Mouse (Mus musculus) C2C12 (cell line): ENCODE data around the gene Clstn2. TPM values are rescaled to one million over a fixed set of nuclear protein-coding genes. Genes with fewer than 3 reads are reported as not detected.

ENCODE experiments used
- H3K27me3 ChIP-seq: one replicate; pipeline ENCODE4 v1.6.1; 2011; ENCODE audit not compliant: control insufficient read depth, insufficient read depth, insufficient read length
- H3K36me3 ChIP-seq: one replicate; pipeline ENCODE4 v1.6.1; 2011; ENCODE audit not compliant: control insufficient read depth, insufficient read depth
- H3K4me3 ChIP-seq: one replicate; pipeline ENCODE4 v1.5.1; 2011; ENCODE audit warnings: mild to moderate bottlenecking, control low read depth; ENCODE audit not compliant: poor library complexity, insufficient read depth, severe bottlenecking
- H3K79me2 ChIP-seq: one replicate; pipeline ENCODE4 v1.6.1; 2011; ENCODE audit not compliant: control insufficient read depth, insufficient read depth
- H3K79me3 ChIP-seq: one replicate; pipeline ENCODE4 v1.6.1; 2011; ENCODE audit warnings: low read depth, control low read depth
- H3ac ChIP-seq: one replicate; pipeline ENCODE3; 2011; ENCODE audit warnings: low read depth; ENCODE audit not compliant: control insufficient read depth, insufficient read length
- CEBPB ChIP-seq: IDR thresholded peaks from one replicate; pipeline ENCODE4 v1.6.1; 2011; ENCODE audit warnings: low read depth, mild to moderate bottlenecking, control low read depth, moderate library complexity
- CTCF ChIP-seq: IDR thresholded peaks from one replicate; pipeline ENCODE4 v1.5.1; 2011; ENCODE audit not compliant: control insufficient read depth, insufficient read depth, insufficient read length
- FOSL1 ChIP-seq: IDR thresholded peaks from one replicate; pipeline ENCODE4 v1.8.0; 2011; ENCODE audit warnings: mild to moderate bottlenecking, low read length; ENCODE audit not compliant: poor library complexity, insufficient read depth, severe bottlenecking
- MAX ChIP-seq: IDR thresholded peaks from one replicate; pipeline ENCODE4 v1.6.1; 2011; ENCODE audit warnings: mild to moderate bottlenecking, control low read depth
- MYOD1 ChIP-seq: IDR thresholded peaks from one replicate; pipeline ENCODE4 v1.6.1; 2011; ENCODE audit warnings: low read depth; ENCODE audit not compliant: control insufficient read depth, insufficient read length
- MYOG ChIP-seq: IDR thresholded peaks from one replicate; pipeline ENCODE4 v1.6.1; 2011; ENCODE audit not compliant: control insufficient read depth, insufficient read length; ENCODE audit errors: extremely low read depth
- USF1 ChIP-seq: IDR thresholded peaks from one replicate; pipeline ENCODE4 v1.6.1; 2011; ENCODE audit warnings: low read depth, mild to moderate bottlenecking, control low read depth, moderate library complexity
- polyA plus RNA-seq: library from polyadenylated mRNA; unstranded; fragments of >200 nt; fragmentation: generic; extraction: Trizol; gene quantifications from one replicate; pipeline ENCODE4 v1.2.1, GENCODE M21; 2012; ENCODE audit warnings: missing spikeins

Clstn2 gene
- polyA plus RNA-seq, 1 experiment: 0.01 TPM

GRCm38 (mm10) chr9:97563121-97563520, 469.9 kb downstream of the Clstn2 start:
- no peaks in the 10 kb centered on the region for H3K27me3 ChIP-seq
- no peaks in the 10 kb centered on the region for H3K79me3 ChIP-seq
- H3K36me3 ChIP-seq: no peaks in the 10 kb centered on the region
- no peaks in the 10 kb centered on the region for H3K79me2 ChIP-seq
- H3ac ChIP-seq: no peak overlapping the region
- TF ChIP-seq CEBPB (no peak), MYOD1 (no peak), FOSL1 (no peak)
- H3K4me3 ChIP-seq: no peak overlapping the region

- TF ChIP-seq FOSL1 (no peak), MYOD1 (no peak), MYOG (no peak), USF1 (no peak), CEBPB (no peak), CTCF (no peak), MAX (no peak)
- H3K36me3 ChIP-seq: no peaks in the 10 kb centered on the region
- no peak overlapping the region for H3K4me3 ChIP-seq
- H3K79me3 ChIP-seq: no peaks in the 10 kb centered on the region
- no peaks in the 10 kb centered on the region for H3K79me2 ChIP-seq
- no peaks in the 10 kb centered on the region for H3K27me3 ChIP-seq
- no peak overlapping the region for H3ac ChIP-seq
These were observed 488.6 kb downstream of the Clstn2 start for GRCm38 (mm10) chr9:97544359-97544758.

GRCm38 (mm10) chr9:97541419-97541818, 491.6 kb downstream of the Clstn2 start:
- TF ChIP-seq CTCF (no peak), MAX (no peak), FOSL1 (no peak), CEBPB (no peak), MYOG (no peak), USF1 (no peak), MYOD1 (no peak)
- no peaks in the 10 kb centered on the region for H3K79me3 ChIP-seq
- no peaks in the 10 kb centered on the region for H3K79me2 ChIP-seq
- H3K4me3 ChIP-seq: no peak overlapping the region
- no peaks in the 10 kb centered on the region for H3K27me3 ChIP-seq
- H3ac ChIP-seq: no peak overlapping the region
- no peaks in the 10 kb centered on the region for H3K36me3 ChIP-seq

- H3K79me2 ChIP-seq: no peaks in the 10 kb centered on the region
- no peak overlapping the region for H3ac ChIP-seq
- no peaks in the 10 kb centered on the region for H3K27me3 ChIP-seq
- H3K79me3 ChIP-seq: no peaks in the 10 kb centered on the region
- H3K4me3 ChIP-seq: no peak overlapping the region
- TF ChIP-seq MYOG (no peak), USF1 (no peak), FOSL1 (no peak), CEBPB (no peak), MAX (no peak), CTCF (no peak), MYOD1 (no peak)
- H3K36me3 ChIP-seq: no peaks in the 10 kb centered on the region
These were observed 494.8 kb downstream of the Clstn2 start for GRCm38 (mm10) chr9:97538075-97538779.

- H3K27me3 ChIP-seq: no peaks in the 10 kb centered on the region
- H3K36me3 ChIP-seq: no peaks in the 10 kb centered on the region
- no peaks in the 10 kb centered on the region for H3K79me3 ChIP-seq
- no peak overlapping the region for H3K4me3 ChIP-seq
- H3ac ChIP-seq: no peak overlapping the region
- no peaks in the 10 kb centered on the region for H3K79me2 ChIP-seq
- TF ChIP-seq CTCF: no peak
- TF ChIP-seq CEBPB: no peak
- no peak for TF ChIP-seq MYOG
- TF ChIP-seq MAX: no peak
- TF ChIP-seq MYOD1: no peak
- TF ChIP-seq FOSL1: no peak
- TF ChIP-seq USF1: no peak
These were observed 498.8 kb downstream of the Clstn2 start for GRCm38 (mm10) chr9:97534196-97534595.

- TF ChIP-seq MYOD1 (no peak), CEBPB (no peak), FOSL1 (no peak), USF1 (no peak), MAX (no peak), CTCF (no peak), MYOG (no peak)
- H3K27me3 ChIP-seq: no peaks in the 10 kb centered on the region
- no peak overlapping the region for H3K4me3 ChIP-seq
- no peaks in the 10 kb centered on the region for H3K79me2 ChIP-seq
- H3ac ChIP-seq: no peak overlapping the region
- no peaks in the 10 kb centered on the region for H3K36me3 ChIP-seq
- H3K79me3 ChIP-seq: no peaks in the 10 kb centered on the region
These were observed 499.7 kb downstream of the Clstn2 start for GRCm38 (mm10) chr9:97533306-97533705.
